Mouse (Mus musculus): ENCODE results near the gene Gpr152. TPM values are rescaled to one million over a fixed set of nuclear protein-coding genes. Genes with fewer than 3 reads are reported as not detected.
"Not testable (repeated sequence)": the region's sequence is repeated elsewhere in the genome, so short reads cannot be mapped to it uniquely, and the experiment has no call there.

Gpr152 gene
- polyA plus RNA-seq, 1 experiment from 2014 or later: not detected

DNA sequence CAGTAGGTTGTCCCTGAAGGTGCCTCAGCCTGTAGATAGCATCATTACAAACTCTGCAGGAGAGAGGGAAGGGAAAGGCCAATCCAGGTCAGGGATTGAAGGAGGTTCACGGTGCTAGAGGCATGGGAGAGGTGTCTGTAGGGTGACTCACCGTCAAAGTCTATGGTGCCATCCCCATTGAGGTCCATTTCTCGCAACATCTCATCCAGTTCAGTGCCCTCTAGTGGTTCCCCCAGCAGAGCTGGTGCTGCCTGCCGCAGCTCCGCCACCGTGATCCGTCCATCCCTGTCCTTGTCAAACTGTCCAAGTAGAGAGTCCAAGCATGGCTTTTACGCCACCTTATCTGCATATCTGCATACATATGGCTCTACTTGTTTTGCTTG lies 3.6 kb upstream of the Gpr152 start:
- ATAC-seq (replicated peaks); H3K9ac ChIP-seq (replicated peaks); H3K4me1 ChIP-seq; H3K9me3 ChIP-seq; H3K4me2 ChIP-seq (replicated peaks); H3K27me3 ChIP-seq; H3K27ac ChIP-seq (replicated peaks); H3K4me3 ChIP-seq: not testable (repeated sequence)
- peaks cover 19% of the 10 kb centered on the region for H3K36me3 ChIP-seq
- WGBS: 26% methylated on average over 8 of the region's 8 CpGs

GRCm38 (mm10) chr19:4136463-4136862 lies 3.1 kb upstream of the Gpr152 start:
- 70% methylated on average over 5 of the region's 5 CpGs for WGBS
- peaks cover 15% of the 10 kb centered on the region for H3K36me3 ChIP-seq
- no peak for ATAC-seq (replicated peaks)

GRCm38 (mm10) chr19:4137913-4138312 lies 1.7 kb upstream of the Gpr152 start:
- ATAC-seq (replicated peaks): no peak
- no peak overlapping the region for H3K4me3 ChIP-seq
- no peak overlapping the region for H3K4me2 ChIP-seq (replicated peaks)
- no peaks in the 10 kb centered on the region for H3K27me3 ChIP-seq
- no peaks in the 10 kb centered on the region for H3K4me1 ChIP-seq
- 73% methylated on average over 5 of the region's 5 CpGs for WGBS
- no peak overlapping the region for H3K9ac ChIP-seq (replicated peaks)
- H3K9me3 ChIP-seq: no peaks in the 10 kb centered on the region
- no peak overlapping the region for H3K27ac ChIP-seq (replicated peaks)
- peaks cover 2% of the 10 kb centered on the region; the same call in 1 of the 2 replicates for H3K36me3 ChIP-seq

More at GRCm38 (mm10) chr19:4136463-4136862, 3.1 kb upstream of the Gpr152 start:
- Histone ChIP-seq H3K4me2 (replicated peaks) (no peak overlapping the region), H3K27me3 (no peaks in the 10 kb centered on the region), H3K27ac (replicated peaks) (no peak overlapping the region), H3K9ac (replicated peaks) (no peak overlapping the region), H3K9me3 (no peaks in the 10 kb centered on the region), H3K4me3 (no peak overlapping the region), H3K4me1 (no peaks in the 10 kb centered on the region)

- 83% methylated on average over 6 of the region's 6 CpGs for WGBS
Measured at GRCm38 (mm10) chr19:4140147-4140546, 560 bp downstream of the Gpr152 start.

GRCm38 (mm10) chr19:4142416-4143173 lies 3.0 kb downstream of the Gpr152 start:
- 90% methylated on average over 18 of the region's 18 CpGs for WGBS
- Histone ChIP-seq H3K27ac (replicated peaks) (no peak overlapping the region), H3K4me2 (replicated peaks) (no peak overlapping the region), H3K9me3 (no peaks in the 10 kb centered on the region), H3K9ac (replicated peaks) (no peak overlapping the region), H3K4me3 (no peak overlapping the region), H3K4me1 (peaks cover 2% of the 10 kb centered on the region), H3K27me3 (no peaks in the 10 kb centered on the region), H3K36me3 (no peaks in the 10 kb centered on the region)
- ATAC-seq (replicated peaks): no peak

More at GRCm38 (mm10) chr19:4140147-4140546, 560 bp downstream of the Gpr152 start:
- Histone ChIP-seq H3K9ac (replicated peaks) (no peak overlapping the region), H3K27ac (replicated peaks) (no peak overlapping the region), H3K4me3 (no peak overlapping the region), H3K4me1 (no peaks in the 10 kb centered on the region), H3K27me3 (no peaks in the 10 kb centered on the region), H3K36me3 (no peaks in the 10 kb centered on the region), H3K9me3 (no peaks in the 10 kb centered on the region), H3K4me2 (replicated peaks) (no peak overlapping the region)
- ATAC-seq (replicated peaks): no peak

DNA sequence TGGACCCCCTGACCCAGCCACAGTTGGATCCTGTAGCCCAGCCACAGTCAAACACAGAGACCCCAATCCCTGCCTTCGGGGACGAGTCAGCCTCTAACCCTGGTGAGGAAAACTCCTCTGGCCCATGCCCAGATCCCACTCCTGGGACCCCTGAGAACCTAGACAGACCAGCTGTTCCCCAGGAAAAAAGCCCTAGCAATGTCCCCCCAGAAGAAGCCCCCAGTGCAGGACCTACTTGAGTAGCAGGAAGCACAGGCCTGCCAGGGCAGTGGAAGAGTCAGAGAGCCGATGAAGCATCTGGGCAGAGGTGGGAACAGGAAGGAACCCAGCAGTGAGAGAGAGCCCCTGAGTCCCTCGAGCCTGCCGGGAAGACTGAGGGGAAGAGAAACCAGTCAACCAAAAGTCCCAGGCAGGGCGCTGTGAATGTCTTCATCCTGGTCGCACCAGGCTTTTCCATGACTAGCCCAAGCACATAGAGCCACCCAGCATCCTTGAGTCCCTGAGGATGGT lies 4.2 kb downstream of the Gpr152 start, which contains the start of gene Cabp4:
Gene Cabp4, minus strand, starts transcription at position 275 of the 510 bp plus-strand sequence.
- Histone ChIP-seq H3K27me3 (no peaks in the 10 kb centered on the region), H3K27ac (replicated peaks) (no peak within 1 kb of the TSS), H3K9ac (replicated peaks) (no peak within 1 kb of the TSS), H3K4me3 (no peak within 1 kb of the TSS), H3K9me3 (no peaks in the 10 kb centered on the region), H3K4me2 (replicated peaks) (no peak within 1 kb of the TSS), H3K4me1 (peaks cover 9% of the 10 kb centered on the region), H3K36me3 (no peaks in the 10 kb centered on the region)
- WGBS: 86% methylated on average over 7 of the region's 7 CpGs
- ATAC-seq (replicated peaks): no peak

DNA sequence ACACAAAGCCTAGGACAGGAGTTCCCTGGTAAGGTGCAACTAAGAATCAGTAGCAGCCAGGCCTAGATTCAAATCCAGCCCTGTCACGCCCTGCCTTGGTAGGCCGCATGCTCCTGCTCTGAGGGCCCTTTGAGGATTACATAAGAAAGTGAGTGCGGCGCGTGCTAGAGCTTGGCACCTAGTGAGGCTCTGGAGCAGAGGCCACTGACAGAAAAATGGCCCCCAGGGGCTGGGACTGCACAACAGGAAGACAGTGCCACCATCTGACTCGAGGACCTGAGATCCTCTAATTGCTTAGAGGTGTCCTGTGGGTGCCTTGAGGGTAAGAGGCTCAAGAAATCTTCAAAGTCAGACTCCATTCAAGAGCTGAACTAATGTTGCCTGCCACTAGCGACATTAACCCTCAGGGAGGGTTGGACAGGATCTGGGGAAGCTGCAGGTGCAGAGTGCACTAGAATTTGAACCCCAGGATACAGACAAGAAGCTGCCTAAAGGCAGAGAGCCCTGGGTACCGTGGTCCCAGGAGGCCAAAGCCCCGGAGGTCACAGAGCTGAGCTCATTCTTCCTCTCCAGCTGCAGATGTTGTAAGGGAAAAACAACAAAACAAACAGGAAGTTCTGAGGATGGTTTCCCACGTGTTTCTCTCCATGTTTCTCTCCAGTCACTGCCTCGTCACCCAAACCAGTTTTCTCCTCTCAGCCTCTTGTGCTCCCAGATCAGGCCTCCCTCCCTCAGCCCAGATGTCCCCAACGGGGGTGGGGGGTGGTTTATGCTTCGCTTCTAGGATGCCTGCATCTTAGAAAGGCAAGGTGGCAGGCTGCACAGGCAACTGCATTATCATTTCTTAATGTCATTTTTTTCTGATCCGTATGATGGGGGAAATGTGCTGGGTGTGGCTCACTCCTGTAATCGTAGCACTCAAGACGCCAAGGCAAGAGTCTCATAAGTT lies 5.2 kb downstream of the Gpr152 start:
- ATAC-seq (replicated peaks): no peak

GRCm38 (mm10) chr19:4145936-4146335 lies 6.3 kb downstream of the Gpr152 start:
- Histone ChIP-seq H3K4me3 (no peak overlapping the region), H3K36me3 (peaks cover 1% of the 10 kb centered on the region), H3K9me3 (no peaks in the 10 kb centered on the region), H3K4me2 (replicated peaks) (no peak overlapping the region), H3K4me1 (peaks cover 24% of the 10 kb centered on the region), H3K27me3 (no peaks in the 10 kb centered on the region), H3K27ac (replicated peaks) (no peak overlapping the region), H3K9ac (replicated peaks) (no peak overlapping the region)
- no peak for ATAC-seq (replicated peaks)
- 78% methylated on average over 5 of the region's 5 CpGs for WGBS

More for the DNA sequence above, 5.2 kb downstream of the Gpr152 start:
- 86% methylated on average over 16 of the region's 16 CpGs for WGBS
- Histone ChIP-seq H3K36me3 (no peaks in the 10 kb centered on the region), H3K9me3 (no peaks in the 10 kb centered on the region), H3K4me3 (no peak overlapping the region), H3K27me3 (no peaks in the 10 kb centered on the region), H3K9ac (replicated peaks) (no peak overlapping the region), H3K4me2 (replicated peaks) (no peak overlapping the region), H3K4me1 (peaks cover 19% of the 10 kb centered on the region), H3K27ac (replicated peaks) (no peak overlapping the region)

- Histone ChIP-seq H3K4me2 (replicated peaks) (no peak overlapping the region), H3K36me3 (peaks cover 6% of the 10 kb centered on the region), H3K4me1 (peaks cover 24% of the 10 kb centered on the region), H3K9ac (replicated peaks) (no peak overlapping the region), H3K9me3 (no peaks in the 10 kb centered on the region), H3K27ac (replicated peaks) (no peak overlapping the region), H3K4me3 (no peak overlapping the region), H3K27me3 (no peaks in the 10 kb centered on the region)
- ATAC-seq (replicated peaks): no peak
- 67% methylated on average over 12 of the region's 12 CpGs for WGBS
Measured at GRCm38 (mm10) chr19:4146366-4147021, 6.9 kb downstream of the Gpr152 start.

- H3K4me1 ChIP-seq: peaks cover 24% of the 10 kb centered on the region
- no peaks in the 10 kb centered on the region for H3K27me3 ChIP-seq
- H3K27ac ChIP-seq (replicated peaks): 0 out of 2 replicates have a peak overlapping the region, but pooled peaks have one; percentile 38
- no peak overlapping the region for H3K4me2 ChIP-seq (replicated peaks)
- WGBS: 54% methylated on average over 3 of the region's 3 CpGs
- no peak for ATAC-seq (replicated peaks)
- H3K36me3 ChIP-seq: peaks cover 6% of the 10 kb centered on the region
- no peak overlapping the region for H3K9ac ChIP-seq (replicated peaks)
- H3K4me3 ChIP-seq: no peak overlapping the region
- H3K9me3 ChIP-seq: no peaks in the 10 kb centered on the region
Measured at GRCm38 (mm10) chr19:4147022-4147405, 7.4 kb downstream of the Gpr152 start.

GRCm38 (mm10) chr19:4147782-4148490 lies 8.3 kb downstream of the Gpr152 start:
- Histone ChIP-seq H3K4me3 (peak overlapping the region; percentile 70), H3K4me1 (peaks cover 24% of the 10 kb centered on the region), H3K4me2 (replicated peaks) (peak overlapping the region; percentile 65), H3K27me3 (no peaks in the 10 kb centered on the region), H3K36me3 (peaks cover 6% of the 10 kb centered on the region), H3K9ac (replicated peaks) (peak overlapping the region; percentile 68), H3K27ac (replicated peaks) (peak overlapping the region; percentile 38), H3K9me3 (no peaks in the 10 kb centered on the region)
- 36% methylated on average over 9 of the region's 9 CpGs for WGBS
- ATAC-seq (replicated peaks): peak; percentile 26

Measured in forebrain, embryonic 15.5 days (tissue).